Mouse (Mus musculus) ovary, postnatal 36 days (tissue): ENCODE measurements around the gene Abhd8.
"Not testable (repeated sequence)": the region's sequence is repeated elsewhere in the genome, so short reads cannot be mapped to it uniquely, and the experiment has no call there.

Experiments used
- DNase-seq: peaks from one replicate; pipeline ENCODE4 v3.0.0; 2022; ENCODE audit warnings: low spot score, mixed read lengths

Gene Abhd8

DNA sequence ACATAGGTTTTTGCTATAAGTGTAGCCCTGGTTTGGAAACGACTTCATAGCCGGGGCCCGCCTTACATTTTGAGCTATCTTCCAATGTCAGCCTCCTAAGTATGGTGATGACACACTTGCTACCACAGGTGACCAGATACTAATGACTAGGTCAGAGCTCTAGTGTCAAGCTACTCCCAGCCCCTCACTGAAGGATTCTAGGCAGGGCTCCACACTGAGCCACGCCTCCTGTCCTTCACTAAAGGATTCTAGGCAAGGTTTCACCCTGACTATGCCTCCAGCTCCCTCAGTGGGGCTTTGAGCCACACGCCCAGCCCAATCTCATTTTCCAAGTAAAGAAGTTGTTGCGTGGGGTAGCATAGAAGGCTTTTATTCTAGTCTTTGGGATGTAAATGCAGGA lies 2.7 kb downstream of the Abhd8 start:
- DNase-seq, result no peak

GRCm38 (mm10) chr8:71457659-71458270 lies 5.7 kb downstream of the Abhd8 start:
- DNase-seq, result peak; percentile 2

DNA sequence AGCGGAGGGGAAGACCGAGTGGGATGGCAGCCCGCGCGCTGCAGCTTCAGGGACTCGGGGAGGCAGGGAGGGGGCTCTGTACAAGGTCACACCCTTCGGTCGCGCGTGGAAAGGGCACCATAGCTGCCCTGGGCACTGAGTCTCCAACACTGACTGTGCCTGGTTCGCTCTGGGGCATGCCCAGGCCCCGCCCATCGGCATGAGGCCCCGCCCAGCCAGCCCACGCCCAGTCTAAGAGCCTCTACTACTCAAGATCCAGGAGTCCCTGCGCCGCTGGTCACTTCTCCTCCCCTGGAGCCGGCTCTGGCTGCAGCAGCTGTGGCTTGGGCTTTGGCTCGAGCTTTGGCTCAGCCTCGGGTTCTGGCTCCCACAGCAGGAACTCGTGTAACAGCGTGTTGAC lies 6.5 kb downstream of the Abhd8 start:
- DNase-seq, result peak; percentile 8

DNA sequence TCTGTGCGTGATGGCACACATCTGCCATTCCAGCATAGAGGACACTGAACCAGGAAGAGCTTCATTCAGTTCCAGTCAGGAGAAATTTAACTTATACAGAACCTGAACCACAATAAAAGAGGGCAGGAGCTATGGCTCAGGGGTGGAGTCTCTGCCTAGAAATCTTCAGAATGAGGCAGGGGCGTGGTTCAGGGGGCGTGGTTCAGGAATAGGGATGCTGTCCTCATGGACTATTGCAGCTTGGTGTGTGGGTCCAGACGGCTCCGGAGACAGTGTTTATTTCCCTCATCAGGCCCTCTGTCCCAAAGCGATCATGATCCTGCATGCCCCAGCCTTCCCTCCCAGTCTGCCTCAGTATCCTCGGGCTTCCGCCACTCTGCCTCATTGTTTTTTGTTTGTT lies 8.8 kb downstream of the Abhd8 start:
- no peak for DNase-seq

- no peak for DNase-seq
These were observed 10.8 kb downstream of the Abhd8 start for GRCm38 (mm10) chr8:71452669-71453068.

GRCm38 (mm10) chr8:71451777-71452176 lies 11.7 kb downstream of the Abhd8 start:
- no peak for DNase-seq

GRCm38 (mm10) chr8:71451337-71451736 lies 12.1 kb downstream of the Abhd8 start:
- no peak for DNase-seq

GRCm38 (mm10) chr8:71445096-71445495 lies 18.4 kb downstream of the Abhd8 start:
- no peak for DNase-seq

DNA sequence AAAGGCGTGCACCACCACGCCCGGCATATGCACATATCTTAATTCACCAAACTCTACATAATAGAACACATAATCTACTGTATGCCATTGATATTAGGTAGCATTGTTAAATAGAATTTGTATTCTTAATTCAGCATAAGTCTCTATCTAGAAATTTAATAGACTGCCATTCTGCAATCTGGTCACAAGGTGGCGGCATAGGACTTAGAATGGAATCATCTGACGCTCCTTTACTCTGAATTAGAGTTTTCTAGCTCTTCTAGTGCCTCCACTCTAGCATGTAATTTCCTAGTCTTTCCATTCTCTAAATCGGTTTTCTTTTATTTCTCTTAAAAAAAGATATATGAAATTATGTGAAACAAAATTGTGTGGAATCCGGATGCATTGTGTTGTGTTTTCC lies 22.1 kb downstream of the Abhd8 start:
- no peak for DNase-seq

GRCm38 (mm10) chr8:71437041-71437440 lies 26.4 kb downstream of the Abhd8 start:
- no peak for DNase-seq

DNA sequence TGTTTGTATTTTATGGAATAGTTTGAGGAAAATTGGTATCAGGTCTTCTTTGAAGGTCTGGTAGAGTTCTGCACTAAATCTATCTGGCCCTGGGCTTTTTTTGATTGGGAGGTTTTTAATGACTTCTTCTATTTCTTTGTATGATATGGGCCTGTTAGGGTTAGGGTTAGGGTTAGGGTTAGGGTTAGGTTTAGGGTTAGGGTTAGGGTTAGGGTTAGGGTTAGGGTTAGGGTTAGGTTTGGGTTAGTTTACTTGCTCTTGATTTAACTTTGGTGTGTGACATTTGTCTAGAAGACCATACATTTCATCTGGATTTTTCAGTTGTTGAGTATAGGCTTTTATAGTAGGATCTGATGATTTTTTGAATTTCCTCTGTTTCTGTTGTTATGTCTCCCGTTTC lies 30.5 kb downstream of the Abhd8 start:
- not testable (repeated sequence) for DNase-seq

DNA sequence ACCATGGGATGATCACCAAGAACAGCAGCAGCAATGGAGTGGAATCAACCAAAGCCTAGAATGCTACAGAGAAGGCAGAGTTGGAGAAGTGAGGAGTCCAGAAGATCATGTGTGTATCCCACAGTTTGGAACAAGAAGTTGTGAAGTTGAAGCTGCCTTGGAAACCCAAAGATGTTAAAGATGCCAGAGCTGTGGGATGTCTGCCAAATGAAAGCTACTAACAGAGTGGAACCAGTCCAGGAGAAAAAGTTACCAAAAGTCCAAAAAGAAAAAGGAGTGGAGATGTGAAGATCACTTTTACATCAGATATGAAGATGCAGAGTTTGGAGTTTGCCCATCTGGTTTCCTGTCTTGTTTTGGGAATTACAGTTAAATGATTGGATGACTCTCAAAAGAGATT lies 41.3 kb downstream of the Abhd8 start:
- DNase-seq, result no peak

DNA sequence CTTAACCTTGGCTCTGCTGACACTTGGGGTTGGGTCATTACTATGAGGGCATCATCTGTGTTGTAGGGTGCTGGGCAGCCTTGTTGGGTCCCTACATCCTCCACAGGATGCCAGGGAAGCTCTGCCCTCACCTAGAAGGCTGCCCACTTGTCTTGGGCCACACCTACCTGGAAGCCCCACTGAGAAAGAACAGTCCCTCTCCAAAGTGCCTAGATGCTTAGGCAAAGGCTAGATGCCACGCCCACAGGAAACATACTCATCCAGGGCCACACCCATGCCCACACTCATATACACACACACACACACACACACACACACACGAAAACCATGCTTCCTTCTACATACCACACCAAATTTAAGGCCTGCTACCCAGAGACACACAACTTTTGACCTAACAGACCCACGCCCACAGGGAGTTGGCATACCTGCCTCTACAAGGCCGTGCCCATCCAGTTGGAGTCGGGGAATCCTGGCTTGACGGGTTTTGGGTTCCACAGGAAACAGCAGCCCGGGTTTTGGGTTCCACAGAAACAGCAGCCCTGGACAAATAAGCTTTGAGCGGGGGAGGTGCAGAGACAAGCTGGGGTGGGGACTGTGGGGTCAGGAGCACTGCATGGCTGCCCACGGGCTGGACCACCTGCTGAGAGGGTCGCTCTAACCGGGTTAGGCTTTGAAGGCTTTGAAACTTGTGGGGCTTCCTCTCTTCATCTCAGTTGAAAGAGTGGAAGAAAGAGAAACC lies 51.8 kb downstream of the Abhd8 start:
- no peak for DNase-seq

DNA sequence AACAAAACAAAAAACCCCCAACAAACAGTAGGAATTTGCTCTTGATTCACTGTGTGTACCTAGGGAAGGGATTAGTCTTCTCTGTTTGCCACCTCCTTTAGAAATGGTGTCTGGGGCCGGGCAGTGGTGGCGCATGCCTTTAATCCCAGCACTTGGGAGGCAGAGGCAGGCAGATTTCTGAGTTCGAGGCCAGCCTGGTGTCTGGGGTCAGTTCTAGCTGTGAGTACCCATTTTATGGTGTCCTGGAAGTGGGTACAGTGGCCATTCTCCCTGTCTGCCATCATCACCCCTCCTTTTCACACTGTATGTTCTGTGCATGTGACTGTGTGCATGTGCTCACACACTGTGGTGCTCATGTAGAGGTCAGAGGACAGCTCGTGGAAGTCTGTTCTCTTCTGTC lies 55.2 kb downstream of the Abhd8 start:
- DNase-seq, result no peak

DNA sequence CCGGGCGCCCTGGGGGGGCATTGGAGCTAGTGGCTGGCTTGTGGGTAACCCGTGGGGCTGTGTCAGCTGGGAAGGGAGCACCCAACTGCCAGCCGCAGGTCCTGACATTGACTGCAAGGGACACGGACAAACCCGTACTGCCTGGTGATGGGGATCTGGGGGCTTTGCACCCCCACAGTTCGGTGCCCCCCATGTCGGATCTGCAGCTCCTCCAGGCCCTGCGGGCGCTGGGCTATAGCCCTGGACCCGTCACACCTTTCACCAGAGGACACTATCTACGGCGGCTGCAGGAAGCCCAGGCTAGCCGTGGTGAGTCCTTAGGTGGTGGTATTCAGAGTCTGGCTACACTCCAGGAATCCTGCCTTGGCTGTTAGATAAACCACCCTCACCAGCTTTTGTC lies 56.0 kb downstream of the Abhd8 start:
- no peak for DNase-seq
